Mouse (Mus musculus): ENCODE results near the gene Zbp1. TPM values are rescaled to one million over a fixed set of nuclear protein-coding genes. Genes with fewer than 3 reads are reported as not detected.

The Zbp1 gene
- polyA plus RNA-seq, 1 experiment from 2014 or later, result not detected

GRCm38 (mm10) chr2:173249965-173250364, 31.2 kb upstream of the Zbp1 start:
- 86% methylated on average over 8 of the region's 8 CpGs for WGBS
- Histone ChIP-seq H3K4me2 (ENCODE audit: low read depth, low read length, severe bottlenecking) (no peak overlapping the region), H3K27me3 (ENCODE audit: control insufficient read depth, insufficient read depth, low read length) (no peaks in the 10 kb centered on the region), H3K36me3 (ENCODE audit: control insufficient read depth, insufficient read depth, low read length) (no peaks in the 10 kb centered on the region), H3K4me3 (ENCODE audit: low read depth, low read length) (no peak overlapping the region), H3K9me3 (ENCODE audit: control insufficient read depth, low read length) (no peaks in the 10 kb centered on the region), H3K4me1 (replicated peaks; ENCODE audit: control insufficient read depth, insufficient read depth, low read length) (peaks cover 29% of the 10 kb centered on the region), H3K9ac (ENCODE audit: low read length) (no peak overlapping the region), H3K27ac (ENCODE audit: low read depth, low read length) (no peak overlapping the region)
- no peak for DNase-seq (ENCODE audit: low spot score)
- no peak for ATAC-seq (replicated peaks; ENCODE audit: low FRiP score)

- DNase-seq (ENCODE audit: low spot score) (no peak), ATAC-seq (replicated peaks; ENCODE audit: low FRiP score) (no peak)
- Histone ChIP-seq H3K27me3 (ENCODE audit: control insufficient read depth, insufficient read depth, low read length) (no peaks in the 10 kb centered on the region), H3K9me3 (ENCODE audit: control insufficient read depth, low read length) (no peaks in the 10 kb centered on the region), H3K4me2 (ENCODE audit: low read depth, low read length, severe bottlenecking) (no peak overlapping the region), H3K4me3 (ENCODE audit: low read depth, low read length) (no peak overlapping the region), H3K27ac (ENCODE audit: low read depth, low read length) (no peak overlapping the region), H3K36me3 (ENCODE audit: control insufficient read depth, insufficient read depth, low read length) (no peaks in the 10 kb centered on the region), H3K9ac (ENCODE audit: low read length) (no peak overlapping the region), H3K4me1 (replicated peaks; ENCODE audit: control insufficient read depth, insufficient read depth, low read length) (peaks cover 23% of the 10 kb centered on the region)
- WGBS, result 53% methylated on average over 3 of the region's 3 CpGs
Observed at GRCm38 (mm10) chr2:173249386-173249785, 30.7 kb upstream of the Zbp1 start.

GRCm38 (mm10) chr2:173248822-173249221, 30.1 kb upstream of the Zbp1 start:
- Histone ChIP-seq H3K9ac (ENCODE audit: low read length) (no peak overlapping the region), H3K27ac (ENCODE audit: low read depth, low read length) (no peak overlapping the region), H3K36me3 (ENCODE audit: control insufficient read depth, insufficient read depth, low read length) (no peaks in the 10 kb centered on the region), H3K4me1 (replicated peaks; ENCODE audit: control insufficient read depth, insufficient read depth, low read length) (peaks cover 19% of the 10 kb centered on the region), H3K9me3 (ENCODE audit: control insufficient read depth, low read length) (no peaks in the 10 kb centered on the region), H3K27me3 (ENCODE audit: control insufficient read depth, insufficient read depth, low read length) (no peaks in the 10 kb centered on the region), H3K4me3 (ENCODE audit: low read depth, low read length) (no peak overlapping the region), H3K4me2 (ENCODE audit: low read depth, low read length, severe bottlenecking) (no peak overlapping the region)
- ATAC-seq (replicated peaks; ENCODE audit: low FRiP score) (no peak), DNase-seq (ENCODE audit: low spot score) (no peak)
- WGBS, result 79% methylated on average over 7 of the region's 7 CpGs

- no peak overlapping the region for H3K4me3 ChIP-seq (ENCODE audit: low read depth, low read length)
- H3K27me3 ChIP-seq (ENCODE audit: control insufficient read depth, insufficient read depth, low read length), result no peaks in the 10 kb centered on the region
- no peak for DNase-seq (ENCODE audit: low spot score)
- 65% methylated on average over 2 of the region's 2 CpGs for WGBS
- no peak overlapping the region for H3K9ac ChIP-seq (ENCODE audit: low read length)
- ATAC-seq (replicated peaks; ENCODE audit: low FRiP score), result no peak
- H3K9me3 ChIP-seq (ENCODE audit: control insufficient read depth, low read length), result no peaks in the 10 kb centered on the region
- no peak overlapping the region for H3K27ac ChIP-seq (ENCODE audit: low read depth, low read length)
- no peak overlapping the region for H3K4me2 ChIP-seq (ENCODE audit: low read depth, low read length, severe bottlenecking)
- H3K4me1 ChIP-seq (replicated peaks; ENCODE audit: control insufficient read depth, insufficient read depth, low read length), result peaks cover 16% of the 10 kb centered on the region
- no peaks in the 10 kb centered on the region for H3K36me3 ChIP-seq (ENCODE audit: control insufficient read depth, insufficient read depth, low read length)
Observed at GRCm38 (mm10) chr2:173247911-173248310, 29.2 kb upstream of the Zbp1 start.

- WGBS, result 18% methylated on average over 2 of the region's 2 CpGs
- no peaks in the 10 kb centered on the region for H3K36me3 ChIP-seq (ENCODE audit: control insufficient read depth, insufficient read depth, low read length)
- no peak overlapping the region for H3K9ac ChIP-seq (ENCODE audit: low read length)
- DNase-seq (ENCODE audit: low spot score) (no peak), ATAC-seq (replicated peaks; ENCODE audit: low FRiP score) (no peak)
- no peak overlapping the region for H3K4me3 ChIP-seq (ENCODE audit: low read depth, low read length)
- no peak overlapping the region for H3K27ac ChIP-seq (ENCODE audit: low read depth, low read length)
- peaks cover 18% of the 10 kb centered on the region for H3K4me1 ChIP-seq (replicated peaks; ENCODE audit: control insufficient read depth, insufficient read depth, low read length)
- H3K4me2 ChIP-seq (ENCODE audit: low read depth, low read length, severe bottlenecking), result no peak overlapping the region
- no peaks in the 10 kb centered on the region for H3K27me3 ChIP-seq (ENCODE audit: control insufficient read depth, insufficient read depth, low read length)
- H3K9me3 ChIP-seq (ENCODE audit: control insufficient read depth, low read length), result no peaks in the 10 kb centered on the region
Observed at GRCm38 (mm10) chr2:173247197-173247596, 28.5 kb upstream of the Zbp1 start.

GRCm38 (mm10) chr2:173246688-173247087, 28.0 kb upstream of the Zbp1 start:
- H3K27me3 ChIP-seq (ENCODE audit: control insufficient read depth, insufficient read depth, low read length), result no peaks in the 10 kb centered on the region

GRCm38 (mm10) chr2:173245258-173245657, 26.5 kb upstream of the Zbp1 start:
- no peaks in the 10 kb centered on the region for H3K9me3 ChIP-seq (ENCODE audit: control insufficient read depth, low read length)
- no peak overlapping the region for H3K4me2 ChIP-seq (ENCODE audit: low read depth, low read length, severe bottlenecking)
- peaks cover 2% of the 10 kb centered on the region for H3K27me3 ChIP-seq (ENCODE audit: control insufficient read depth, insufficient read depth, low read length)
- H3K36me3 ChIP-seq (ENCODE audit: control insufficient read depth, insufficient read depth, low read length), result no peaks in the 10 kb centered on the region
- 94% methylated on average over 20 of the region's 20 CpGs for WGBS
- no peak overlapping the region for H3K4me3 ChIP-seq (ENCODE audit: low read depth, low read length)
- DNase-seq (ENCODE audit: low spot score) (no peak), ATAC-seq (replicated peaks; ENCODE audit: low FRiP score) (no peak)
- no peak overlapping the region for H3K9ac ChIP-seq (ENCODE audit: low read length)
- H3K27ac ChIP-seq (ENCODE audit: low read depth, low read length), result no peak overlapping the region
- peaks cover 18% of the 10 kb centered on the region for H3K4me1 ChIP-seq (replicated peaks; ENCODE audit: control insufficient read depth, insufficient read depth, low read length)

More at GRCm38 (mm10) chr2:173246688-173247087, 28.0 kb upstream of the Zbp1 start:
- no peak overlapping the region for H3K4me2 ChIP-seq (ENCODE audit: low read depth, low read length, severe bottlenecking)
- H3K9me3 ChIP-seq (ENCODE audit: control insufficient read depth, low read length), result no peaks in the 10 kb centered on the region
- WGBS, result 65% methylated on average over 8 of the region's 8 CpGs
- H3K27ac ChIP-seq (ENCODE audit: low read depth, low read length), result no peak overlapping the region
- no peak for ATAC-seq (replicated peaks; ENCODE audit: low FRiP score)
- no peak overlapping the region for H3K4me3 ChIP-seq (ENCODE audit: low read depth, low read length)
- H3K9ac ChIP-seq (ENCODE audit: low read length), result no peak overlapping the region
- no peak for DNase-seq (ENCODE audit: low spot score)
- no peaks in the 10 kb centered on the region for H3K36me3 ChIP-seq (ENCODE audit: control insufficient read depth, insufficient read depth, low read length)
- peaks cover 18% of the 10 kb centered on the region for H3K4me1 ChIP-seq (replicated peaks; ENCODE audit: control insufficient read depth, insufficient read depth, low read length)

GRCm38 (mm10) chr2:173244108-173244507, 25.4 kb upstream of the Zbp1 start:
- no peak overlapping the region for H3K27ac ChIP-seq (ENCODE audit: low read depth, low read length)
- no peak for ATAC-seq (replicated peaks; ENCODE audit: low FRiP score)
- 76% methylated on average over 3 of the region's 3 CpGs for WGBS
- no peak overlapping the region for H3K4me2 ChIP-seq (ENCODE audit: low read depth, low read length, severe bottlenecking)
- DNase-seq (ENCODE audit: low spot score), result no peak
- no peaks in the 10 kb centered on the region for H3K36me3 ChIP-seq (ENCODE audit: control insufficient read depth, insufficient read depth, low read length)
- H3K27me3 ChIP-seq (ENCODE audit: control insufficient read depth, insufficient read depth, low read length), result peaks cover 2% of the 10 kb centered on the region
- no peaks in the 10 kb centered on the region for H3K9me3 ChIP-seq (ENCODE audit: control insufficient read depth, low read length)
- peaks cover 21% of the 10 kb centered on the region for H3K4me1 ChIP-seq (replicated peaks; ENCODE audit: control insufficient read depth, insufficient read depth, low read length)
- no peak overlapping the region for H3K4me3 ChIP-seq (ENCODE audit: low read depth, low read length)
- no peak overlapping the region for H3K9ac ChIP-seq (ENCODE audit: low read length)

GRCm38 (mm10) chr2:173243616-173244015, 24.9 kb upstream of the Zbp1 start:
- H3K4me3 ChIP-seq (ENCODE audit: low read depth, low read length), result no peak overlapping the region
- 78% methylated on average over 9 of the region's 9 CpGs for WGBS
- H3K36me3 ChIP-seq (ENCODE audit: control insufficient read depth, insufficient read depth, low read length), result no peaks in the 10 kb centered on the region
- no peaks in the 10 kb centered on the region for H3K9me3 ChIP-seq (ENCODE audit: control insufficient read depth, low read length)
- ATAC-seq (replicated peaks; ENCODE audit: low FRiP score) (no peak), DNase-seq (ENCODE audit: low spot score) (no peak)
- H3K4me1 ChIP-seq (replicated peaks; ENCODE audit: control insufficient read depth, insufficient read depth, low read length), result peaks cover 26% of the 10 kb centered on the region
- no peak overlapping the region for H3K27ac ChIP-seq (ENCODE audit: low read depth, low read length)
- no peak overlapping the region for H3K4me2 ChIP-seq (ENCODE audit: low read depth, low read length, severe bottlenecking)
- peaks cover 2% of the 10 kb centered on the region for H3K27me3 ChIP-seq (ENCODE audit: control insufficient read depth, insufficient read depth, low read length)
- no peak overlapping the region for H3K9ac ChIP-seq (ENCODE audit: low read length)

Data from forebrain, embryonic 11.5 days (tissue).